Mouse (Mus musculus) ovary, postnatal 14 days (tissue): Measurements from ENCODE around the gene Zdhhc14.
A peak's percentile ranks its signal among the peaks of the same experiment; 100 is the strongest.

Experiments
- DNase-seq: peaks from one replicate; pipeline ENCODE4 v3.0.0; 2022; ENCODE audit warnings: low spot score

Zdhhc14 gene

GRCm38 (mm10) chr17:5491801-5492745 lies at the start of gene Zdhhc14:
Gene Zdhhc14 (plus strand): TSS chr17:5492557.
- peak; percentile 70 for DNase-seq

GRCm38 (mm10) chr17:5443260-5443659 lies 49.1 kb upstream of the Zdhhc14 start:
- no peak for DNase-seq

- DNase-seq: peak; percentile 26
Measured at GRCm38 (mm10) chr17:5443751-5444150, 48.6 kb upstream of the Zdhhc14 start.

- no peak for DNase-seq
Measured at GRCm38 (mm10) chr17:5453657-5454056, 38.7 kb upstream of the Zdhhc14 start.

- DNase-seq: no peak
Measured at GRCm38 (mm10) chr17:5463912-5464311, 28.4 kb upstream of the Zdhhc14 start.

- DNase-seq: no peak
Measured at GRCm38 (mm10) chr17:5466736-5467135, 25.6 kb upstream of the Zdhhc14 start.

- DNase-seq: no peak
Measured at GRCm38 (mm10) chr17:5467177-5467576, 25.2 kb upstream of the Zdhhc14 start.

- DNase-seq: no peak
Measured at GRCm38 (mm10) chr17:5472268-5472667, 20.1 kb upstream of the Zdhhc14 start.

GRCm38 (mm10) chr17:5475960-5476725 lies 16.2 kb upstream of the Zdhhc14 start:
- no peak for DNase-seq

GRCm38 (mm10) chr17:5483456-5483855 lies 8.9 kb upstream of the Zdhhc14 start:
- DNase-seq: no peak

- no peak for DNase-seq
Measured at GRCm38 (mm10) chr17:5484663-5485062, 7.7 kb upstream of the Zdhhc14 start.

GRCm38 (mm10) chr17:5488156-5488555 lies 4.2 kb upstream of the Zdhhc14 start:
- DNase-seq: no peak

- DNase-seq: no peak
Measured at GRCm38 (mm10) chr17:5490351-5490750, 2.0 kb upstream of the Zdhhc14 start.

- peak; percentile 68 for DNase-seq
Measured at GRCm38 (mm10) chr17:5491031-5491800, 1.1 kb upstream of the Zdhhc14 start.

GRCm38 (mm10) chr17:5492746-5493160 lies 396 bp downstream of the Zdhhc14 start:
- DNase-seq: peak; percentile 36

- peak; percentile 16 for DNase-seq
Measured at GRCm38 (mm10) chr17:5493161-5493771, 909 bp downstream of the Zdhhc14 start.

- DNase-seq: no peak
Measured at GRCm38 (mm10) chr17:5493809-5494208, 1.5 kb downstream of the Zdhhc14 start.

GRCm38 (mm10) chr17:5494832-5495231 lies 2.5 kb downstream of the Zdhhc14 start:
- DNase-seq: no peak

- no peak for DNase-seq
Measured at GRCm38 (mm10) chr17:5497695-5498094, 5.3 kb downstream of the Zdhhc14 start.

- DNase-seq: no peak
Measured at GRCm38 (mm10) chr17:5498996-5499395, 6.6 kb downstream of the Zdhhc14 start.

GRCm38 (mm10) chr17:5503981-5504760 lies 11.8 kb downstream of the Zdhhc14 start:
- DNase-seq: no peak
